Mouse (Mus musculus) kidney, postnatal 0 days (tissue): Measurements from ENCODE around the gene Topaz1. TPM values are rescaled to one million over a fixed set of nuclear protein-coding genes. Genes with fewer than 3 reads are reported as not detected.

Experiments
- ATAC-seq: fragments of 200-750 bp; cut with Nextera tagmentation; replicated peaks from 2 replicates; pipeline ENCODE4 v1.8.0; 2017; ENCODE audit warnings: low read depth, moderate number of reproducible peaks, moderate TSS enrichment, moderate library complexity; ENCODE audit not compliant: low FRiP score
- DNase-seq: peaks from one replicate; pipeline ENCODE4 v3.0.0-alpha.2; 2016; ENCODE audit warnings: low spot score
- H3K27ac ChIP-seq: fragments of 300-500 bp; sonication (generic); 2 replicates; pipeline ENCODE4 v1.5.1; 2014; ENCODE audit warnings: mild to moderate bottlenecking
- H3K27me3 ChIP-seq: fragments of 300-500 bp; sonication (generic); 2 replicates; pipeline ENCODE4 v1.6.1; 2014; ENCODE audit warnings: low read length, mixed read lengths; ENCODE audit not compliant: insufficient read depth
- H3K36me3 ChIP-seq: fragments of 300-500 bp; sonication (generic); 2 replicates; pipeline ENCODE4 v1.6.1; 2014; ENCODE audit warnings: low read length, mixed read lengths; ENCODE audit not compliant: insufficient read depth
- H3K4me1 ChIP-seq: fragments of 300-500 bp; sonication (generic); replicated peaks from 2 replicates; pipeline ENCODE4 v1.6.1; 2014; ENCODE audit warnings: antibody characterized with exemption, low read length, mixed read lengths; ENCODE audit not compliant: insufficient read depth
- H3K4me2 ChIP-seq: fragments of 300-500 bp; sonication (generic); 2 replicates; pipeline ENCODE4 v1.6.1; 2014; ENCODE audit warnings: mild to moderate bottlenecking, low read length, moderate library complexity, mixed read lengths
- H3K4me3 ChIP-seq: fragments of 300-500 bp; sonication (generic); replicated peaks from 2 replicates; pipeline ENCODE4 v1.5.1; 2014; ENCODE audit warnings: low read depth, low read length
- H3K9ac ChIP-seq: fragments of 300-500 bp; sonication (generic); 2 replicates; pipeline ENCODE4 v1.6.1; 2014; ENCODE audit warnings: low read depth, low read length
- H3K9me3 ChIP-seq: fragments of 300-500 bp; sonication (generic); replicated peaks from 2 replicates; pipeline ENCODE4 v1.6.1; 2016; ENCODE audit warnings: low read length, inconsistent platforms, mixed read lengths
- CTCF ChIP-seq: IDR thresholded peaks from 2 replicates; pipeline ENCODE4 v1.5.1; 2016; ENCODE audit warnings: antibody characterized with exemption, low read depth, mild to moderate bottlenecking, moderate library complexity
- WGBS: fragments of 180-500 bp; shearing (Covaris S2); extraction: QIAGEN DNeasy Blood & Tissue Kit; methylation state at CpG from one replicate; pipeline ENCODE4 v1.1.7; 2014; 5-methylcytosine and 5-hydroxymethylcytosine counted together
- polyA plus RNA-seq: library from polyadenylated mRNA; unstranded; fragments of >200 nt; fragmentation: Nextera tagmentation; extraction: Ambion mirVana; gene quantifications from 2 replicates; pipeline ENCODE4 v1.2.1, GENCODE M21; 2015

Topaz1 gene
- polyA plus RNA-seq, 1 experiment from 2014 or later, result not detected

DNA sequence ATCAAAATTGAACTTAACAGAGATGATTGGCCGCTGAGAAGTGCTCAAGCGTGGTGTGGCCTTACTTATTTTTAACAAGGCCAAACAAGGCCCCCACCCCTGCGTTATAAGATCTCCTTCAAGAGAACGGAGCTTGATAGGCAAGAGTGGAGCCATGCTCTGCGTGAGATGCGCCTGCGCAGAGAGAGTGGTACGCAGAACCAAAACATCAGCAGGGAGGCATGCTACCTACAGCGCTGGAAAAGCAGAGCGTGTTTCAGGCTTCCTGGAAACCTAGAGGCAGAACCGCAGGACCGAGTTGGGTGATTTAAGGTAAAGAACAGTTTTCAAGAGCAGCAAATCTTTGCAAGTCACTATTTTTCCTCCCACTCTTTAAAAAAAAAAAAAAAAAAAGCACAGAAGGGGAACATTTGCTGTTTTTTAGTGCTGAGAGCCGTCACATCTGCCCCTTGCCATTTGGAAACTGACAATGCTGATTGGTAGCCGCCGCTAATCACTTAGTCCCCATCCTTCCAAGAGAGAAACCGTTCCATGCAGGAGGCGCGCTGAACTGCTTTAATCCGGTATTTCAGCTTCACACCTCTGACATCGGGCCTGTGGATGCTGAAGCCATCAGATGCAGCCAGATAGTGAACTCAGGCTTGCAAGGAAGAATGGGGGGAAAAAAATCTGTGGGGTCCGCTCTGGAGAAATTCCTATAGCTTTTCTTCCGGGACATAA lies 21.9 kb upstream of the Topaz1 start:
- H3K36me3 ChIP-seq, result no peaks in the 10 kb centered on the region
- no peaks in the 10 kb centered on the region for H3K4me1 ChIP-seq
- no peak overlapping the region for H3K9ac ChIP-seq
- no peak for DNase-seq
- 26% methylated on average over 22 of the region's 22 CpGs for WGBS
- no peaks in the 10 kb centered on the region for H3K9me3 ChIP-seq
- no peak overlapping the region for H3K4me2 ChIP-seq
- no peak overlapping the region for H3K27ac ChIP-seq
- no peak for TF ChIP-seq CTCF
- no peaks in the 10 kb centered on the region for H3K27me3 ChIP-seq
- ATAC-seq, result no peak
- H3K4me3 ChIP-seq, result no peak overlapping the region

DNA sequence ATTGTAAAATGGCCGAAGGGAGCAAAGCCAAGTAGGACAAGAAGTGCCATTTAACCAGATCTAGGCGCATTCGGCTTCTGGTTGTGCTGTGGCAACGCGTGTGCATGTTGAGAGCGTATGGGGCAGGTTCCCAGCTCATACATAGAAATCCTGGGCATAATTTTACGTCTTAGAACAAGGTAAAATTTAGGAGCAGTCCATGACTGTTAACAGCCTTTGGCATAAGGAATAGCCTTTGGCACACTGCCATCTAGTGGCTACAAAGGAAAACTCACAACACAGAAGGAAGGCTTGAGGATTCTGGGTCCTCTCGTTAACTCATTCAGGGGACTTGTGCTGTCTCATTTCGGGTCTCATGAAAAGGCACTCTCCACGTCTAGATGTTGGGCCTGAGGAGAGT lies 17.6 kb upstream of the Topaz1 start:
- ATAC-seq (no peak; the same call in 1 of the 2 replicates), DNase-seq (peak; percentile 84)
- Histone ChIP-seq H3K27me3 (no peaks in the 10 kb centered on the region), H3K9ac (no peak overlapping the region), H3K27ac (no peak overlapping the region), H3K4me1 (no peaks in the 10 kb centered on the region), H3K4me2 (no peak overlapping the region), H3K36me3 (no peaks in the 10 kb centered on the region), H3K9me3 (no peaks in the 10 kb centered on the region), H3K4me3 (no peak overlapping the region)
- WGBS, result 20% methylated on average over 10 of the region's 10 CpGs
- TF ChIP-seq CTCF, result peak; percentile 89

DNA sequence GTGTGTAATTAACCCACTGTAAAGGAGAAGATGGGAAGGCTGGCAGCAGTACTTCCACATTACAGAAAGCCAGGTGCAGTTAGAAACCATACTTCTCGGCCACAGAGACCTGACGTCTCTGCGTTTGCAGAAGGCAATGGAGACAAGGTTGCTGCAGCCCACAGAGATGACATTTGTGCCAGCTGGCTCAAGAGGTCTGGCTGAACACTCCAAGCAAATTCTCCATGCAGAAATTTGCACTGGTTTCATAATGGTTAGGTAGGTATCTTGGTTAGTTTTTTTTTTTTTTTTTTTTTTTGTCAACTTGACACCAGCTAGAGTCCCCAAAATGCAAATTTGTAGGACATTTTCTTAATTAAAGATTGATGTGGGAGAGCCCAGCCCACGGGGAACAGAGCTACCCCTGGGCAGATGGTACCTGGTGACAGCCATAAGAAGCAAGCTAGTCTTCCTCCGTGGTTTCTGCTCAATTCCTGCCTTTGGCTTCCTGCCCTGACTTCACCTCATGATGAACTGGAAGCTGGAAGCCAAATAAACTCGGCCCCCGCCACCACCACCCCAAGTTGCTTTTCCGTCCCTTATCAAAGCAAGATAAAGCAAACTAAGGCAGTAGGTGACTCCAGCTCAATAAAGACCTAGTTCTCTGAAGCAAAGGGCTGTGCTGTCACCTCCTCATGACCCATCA lies 14.9 kb upstream of the Topaz1 start:
- no peak overlapping the region for H3K9ac ChIP-seq
- DNase-seq (no peak), ATAC-seq (no peak)
- H3K36me3 ChIP-seq, result no peaks in the 10 kb centered on the region
- H3K27ac ChIP-seq, result no peak overlapping the region
- 62% methylated on average over 8 of the region's 8 CpGs for WGBS
- no peak overlapping the region for H3K4me3 ChIP-seq
- no peaks in the 10 kb centered on the region for H3K27me3 ChIP-seq
- H3K4me1 ChIP-seq, result no peaks in the 10 kb centered on the region
- no peak for TF ChIP-seq CTCF
- H3K9me3 ChIP-seq, result no peaks in the 10 kb centered on the region
- H3K4me2 ChIP-seq, result no peak overlapping the region

DNA sequence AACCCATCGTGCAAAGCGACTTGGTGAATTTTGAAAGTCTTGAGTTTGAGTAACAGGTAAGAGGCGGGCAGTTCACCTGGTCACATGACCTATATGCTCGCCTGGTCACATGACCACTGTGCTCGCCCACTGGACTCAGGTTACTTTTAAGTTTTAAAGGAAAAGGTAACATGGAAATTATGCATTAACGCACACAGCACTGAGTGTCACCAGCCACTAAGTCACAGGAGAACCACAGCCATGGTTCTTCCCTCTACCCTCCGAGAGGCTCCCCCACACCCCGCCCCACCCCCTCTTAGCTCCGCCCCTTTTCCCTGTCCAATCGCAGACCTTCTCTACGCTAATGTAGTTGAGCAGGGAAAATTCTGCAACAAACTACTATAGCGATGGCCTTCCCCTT lies 13.9 kb upstream of the Topaz1 start:
- Histone ChIP-seq H3K9me3 (no peaks in the 10 kb centered on the region), H3K4me2 (peak overlapping the region; percentile 8; the same call in 1 of the 2 replicates), H3K9ac (no peak overlapping the region), H3K27me3 (no peaks in the 10 kb centered on the region), H3K27ac (no peak overlapping the region), H3K4me1 (no peaks in the 10 kb centered on the region), H3K4me3 (0 out of 2 replicates have a peak overlapping the region, but pooled peaks have one; percentile 2), H3K36me3 (no peaks in the 10 kb centered on the region)
- ATAC-seq (no peak), DNase-seq (no peak)
- no peak for TF ChIP-seq CTCF
- WGBS, result 37% methylated on average over 12 of the region's 12 CpGs

DNA sequence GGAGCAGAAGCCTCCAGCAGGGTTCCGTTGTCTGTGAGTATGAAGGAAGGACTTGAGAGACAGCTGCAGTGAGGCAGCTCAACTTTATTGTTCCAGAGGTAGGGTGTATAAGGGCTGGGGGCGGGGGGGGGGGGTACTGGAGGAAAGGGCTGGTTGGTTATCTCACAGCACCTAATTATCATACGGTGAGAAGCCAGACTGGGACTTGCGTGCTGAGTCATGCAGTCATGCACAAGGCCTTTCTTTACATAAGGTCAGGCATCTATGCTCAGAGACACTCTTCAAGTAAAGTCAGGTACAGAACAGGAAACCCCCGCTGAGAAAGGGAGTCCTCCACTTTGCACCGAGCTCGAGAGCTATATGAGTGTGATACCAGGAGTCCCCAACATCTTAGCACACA lies 12.2 kb upstream of the Topaz1 start:
- H3K9ac ChIP-seq, result no peak overlapping the region
- no peaks in the 10 kb centered on the region for H3K9me3 ChIP-seq
- H3K36me3 ChIP-seq, result no peaks in the 10 kb centered on the region
- no peaks in the 10 kb centered on the region for H3K4me1 ChIP-seq
- no peak for TF ChIP-seq CTCF
- no peaks in the 10 kb centered on the region for H3K27me3 ChIP-seq
- H3K27ac ChIP-seq, result no peak overlapping the region
- no peak overlapping the region for H3K4me2 ChIP-seq
- no peak for DNase-seq
- no peak for ATAC-seq
- no peak overlapping the region for H3K4me3 ChIP-seq
- WGBS, result 68% methylated on average over 7 of the region's 7 CpGs

DNA sequence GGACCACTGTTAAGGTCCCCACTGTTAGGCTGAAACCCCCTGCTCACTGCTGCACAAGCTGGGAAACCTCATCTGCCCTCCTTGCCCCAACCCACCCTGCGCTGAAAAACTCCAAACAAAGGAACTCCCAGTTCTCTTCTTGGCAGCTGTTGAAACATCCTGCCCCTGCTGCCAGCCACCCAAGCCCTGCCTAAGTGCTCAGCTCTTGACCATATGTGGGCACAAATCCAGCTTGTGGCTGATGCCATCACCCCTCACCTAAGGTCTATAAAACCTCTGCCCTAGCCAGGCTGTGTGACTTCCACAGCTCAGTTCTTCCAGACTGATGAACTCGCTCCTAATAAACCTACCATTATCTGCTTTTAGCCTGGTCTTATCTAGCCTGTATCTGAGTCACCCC lies 11.1 kb upstream of the Topaz1 start:
- H3K4me2 ChIP-seq, result no peak overlapping the region
- H3K9me3 ChIP-seq, result no peaks in the 10 kb centered on the region
- no peaks in the 10 kb centered on the region for H3K27me3 ChIP-seq
- WGBS, result 60% methylated on average over 2 of the region's 2 CpGs
- no peak overlapping the region for H3K4me3 ChIP-seq
- H3K4me1 ChIP-seq, result no peaks in the 10 kb centered on the region
- H3K27ac ChIP-seq, result no peak overlapping the region
- ATAC-seq, result no peak
- H3K36me3 ChIP-seq, result no peaks in the 10 kb centered on the region
- H3K9ac ChIP-seq, result no peak overlapping the region
- TF ChIP-seq CTCF, result no peak
- DNase-seq, result no peak
